In genomic region chr4:155868614-155869298, GRCm38 (mm10) we compare ENCODE assay signal across 8 mouse cellular contexts. TPM values are rescaled to one million over a fixed set of nuclear protein-coding genes. Genes with fewer than 3 reads are reported as not detected.
A peak's percentile ranks its signal among the peaks of the same experiment; 100 is the strongest.
DNase-seq lines count a peak whose midpoint lies in the region; ATAC-seq lines count a peak whose summit lies in the region.

No protein-coding gene starts in this region.

- no peaks in the 10 kb centered on the region for H3K27me3 ChIP-seq in neural tube, embryonic 11.5 days (ENCODE audit: control insufficient read depth, insufficient read depth, low read length)
- no peaks in the 10 kb centered on the region for H3K27me3 ChIP-seq in embryonic facial prominence, embryonic 15.5 days
- no peaks in the 10 kb centered on the region for H3K27me3 ChIP-seq in intestine, embryonic 14.5 days (replicated peaks; ENCODE audit: control insufficient read depth, insufficient read depth, low read length)
- no peaks in the 10 kb centered on the region for H3K27me3 ChIP-seq in liver, embryonic 15.5 days
- no peaks in the 10 kb centered on the region for H3K27me3 ChIP-seq in neural tube, embryonic 14.5 days (ENCODE audit: control insufficient read depth, insufficient read depth, low read length)

- peak overlapping the region; percentile 83 for H3K9ac ChIP-seq in neural tube, embryonic 11.5 days (ENCODE audit: low read length)
- peak overlapping the region; percentile 71 for H3K9ac ChIP-seq in embryonic facial prominence, embryonic 15.5 days
- H3K9ac ChIP-seq in intestine, embryonic 14.5 days (ENCODE audit: low read length): peak overlapping the region; percentile 66
- peak overlapping the region; percentile 77 for H3K9ac ChIP-seq in liver, embryonic 15.5 days
- peak overlapping the region; percentile 72 for H3K9ac ChIP-seq in neural tube, embryonic 14.5 days (replicated peaks; ENCODE audit: low read depth, low read length)

- no peaks in the 10 kb centered on the region for H3K9me3 ChIP-seq in neural tube, embryonic 11.5 days (ENCODE audit: control insufficient read depth, low read length)
- H3K9me3 ChIP-seq in embryonic facial prominence, embryonic 15.5 days (replicated peaks): no peaks in the 10 kb centered on the region
- H3K9me3 ChIP-seq in intestine, embryonic 14.5 days (ENCODE audit: control insufficient read depth, low read length): no peaks in the 10 kb centered on the region
- no peaks in the 10 kb centered on the region for H3K9me3 ChIP-seq in liver, embryonic 15.5 days (replicated peaks)
- H3K9me3 ChIP-seq in neural tube, embryonic 14.5 days (ENCODE audit: control insufficient read depth, low read length): no peaks in the 10 kb centered on the region

- 13% methylated on average over 22 of the region's 22 CpGs for WGBS in neural tube, embryonic 11.5 days
- WGBS in embryonic facial prominence, embryonic 15.5 days: 7% methylated on average over 22 of the region's 22 CpGs
- WGBS in intestine, embryonic 14.5 days: 8% methylated on average over 22 of the region's 22 CpGs
- WGBS in liver, embryonic 15.5 days (ENCODE audit: insufficient replicate concordance): 5% methylated on average over 22 of the region's 22 CpGs
- 12% methylated on average over 22 of the region's 22 CpGs for WGBS in neural tube, embryonic 14.5 days

- H3K4me3 ChIP-seq in neural tube, embryonic 11.5 days (ENCODE audit: low read depth, low read length): peak overlapping the region; percentile 75
- H3K4me3 ChIP-seq in embryonic facial prominence, embryonic 15.5 days (replicated peaks): peak overlapping the region; percentile 78
- peak overlapping the region; percentile 73 for H3K4me3 ChIP-seq in intestine, embryonic 14.5 days (ENCODE audit: low read depth, low read length)
- peak overlapping the region; percentile 91 for H3K4me3 ChIP-seq in liver, embryonic 15.5 days (replicated peaks)
- peak overlapping the region; percentile 69 for H3K4me3 ChIP-seq in neural tube, embryonic 14.5 days (ENCODE audit: low read depth, low read length)

- peaks cover 5% of the 10 kb centered on the region for H3K4me1 ChIP-seq in neural tube, embryonic 11.5 days (ENCODE audit: control insufficient read depth, insufficient read depth, low read length)
- peaks cover 26% of the 10 kb centered on the region for H3K4me1 ChIP-seq in embryonic facial prominence, embryonic 15.5 days
- peaks cover 17% of the 10 kb centered on the region for H3K4me1 ChIP-seq in intestine, embryonic 14.5 days (replicated peaks; ENCODE audit: control insufficient read depth, insufficient read depth, low read length)
- H3K4me1 ChIP-seq in liver, embryonic 15.5 days (replicated peaks): peaks cover 42% of the 10 kb centered on the region
- peaks cover 14% of the 10 kb centered on the region; the same call in 1 of the 2 replicates for H3K4me1 ChIP-seq in neural tube, embryonic 14.5 days (ENCODE audit: control insufficient read depth, insufficient read depth, low read length)

- ATAC-seq in neural tube, embryonic 11.5 days (ENCODE audit: insufficient read depth, low FRiP score, low TSS enrichment): no peak
- ATAC-seq in embryonic facial prominence, embryonic 15.5 days (ENCODE audit: insufficient number of reproducible peaks, low FRiP score, low TSS enrichment, low read depth): peak; percentile 23; the same call in 1 of the 2 replicates
- ATAC-seq in intestine, embryonic 14.5 days (replicated peaks; ENCODE audit: low FRiP score, low TSS enrichment, low read depth): peak; percentile 47
- ATAC-seq in liver, embryonic 15.5 days (ENCODE audit: insufficient read depth): peak; percentile 41
- peak; percentile 60 for ATAC-seq in neural tube, embryonic 14.5 days (ENCODE audit: low read depth)

- peaks cover 10% of the 10 kb centered on the region for H3K36me3 ChIP-seq in neural tube, embryonic 11.5 days (ENCODE audit: control insufficient read depth, insufficient read depth, low read length)
- H3K36me3 ChIP-seq in embryonic facial prominence, embryonic 15.5 days: peaks cover 47% of the 10 kb centered on the region
- H3K36me3 ChIP-seq in intestine, embryonic 14.5 days (ENCODE audit: control insufficient read depth, insufficient read depth, low read length): peaks cover 41% of the 10 kb centered on the region
- peaks cover 48% of the 10 kb centered on the region for H3K36me3 ChIP-seq in liver, embryonic 15.5 days (replicated peaks)
- H3K36me3 ChIP-seq in neural tube, embryonic 14.5 days (ENCODE audit: control insufficient read depth, insufficient read depth, low read length): peaks cover 27% of the 10 kb centered on the region

- DNase-seq in neural tube, embryonic 11.5 days (ENCODE audit: low spot score): no peak
- DNase-seq in neural tube, embryonic 10.5 days (ENCODE audit: extremely low spot score, low spot score): no peak
- no peak for DNase-seq in intestine, embryonic 14.5 days (ENCODE audit: low spot score)
- no peak for DNase-seq in spleen, postnatal 14 days (ENCODE audit: low spot score in 2 of 2)
- DNase-seq in retina, embryonic 14.5 days (ENCODE audit: low spot score): no peak

- peak overlapping the region; percentile 97 for H3K4me2 ChIP-seq in neural tube, embryonic 11.5 days (ENCODE audit: low read depth)
- H3K4me2 ChIP-seq in embryonic facial prominence, embryonic 15.5 days (replicated peaks): peak overlapping the region; percentile 93
- peak overlapping the region; percentile 88 for H3K4me2 ChIP-seq in intestine, embryonic 14.5 days (ENCODE audit: low read length)
- peak overlapping the region; percentile 97 for H3K4me2 ChIP-seq in liver, embryonic 15.5 days
- peak overlapping the region; percentile 89 for H3K4me2 ChIP-seq in neural tube, embryonic 14.5 days (ENCODE audit: low read depth, low read length)

- no peak overlapping the region for H3K27ac ChIP-seq in neural tube, embryonic 11.5 days (ENCODE audit: low read depth, low read length)
- H3K27ac ChIP-seq in embryonic facial prominence, embryonic 15.5 days (replicated peaks): peak overlapping the region; percentile 39; the same call in 1 of the 2 replicates
- H3K27ac ChIP-seq in intestine, embryonic 14.5 days (ENCODE audit: low read depth): no peak overlapping the region
- H3K27ac ChIP-seq in liver, embryonic 15.5 days (replicated peaks): peak overlapping the region; percentile 65; the same call in 1 of the 2 replicates
- no peak overlapping the region; the same call in 1 of the 2 replicates for H3K27ac ChIP-seq in neural tube, embryonic 14.5 days (ENCODE audit: low read depth, low read length)

RNA-seq across cellular contexts. Expression of gene Cptp, which starts 0.5 kb away (rescaled TPM):
- polyA plus RNA-seq in neural tube, embryonic 11.5 days (2014; fragmentation: Nextera tagmentation; extraction: Ambion mirVana): 23.4 and 28.3 TPM in 2 replicates
- polyA plus RNA-seq in embryonic facial prominence, embryonic 15.5 days (2015; fragmentation: Nextera tagmentation; extraction: Ambion mirVana): 18.0 and 20.1 TPM in 2 replicates
- polyA plus RNA-seq in intestine, embryonic 14.5 days (2014; fragmentation: Nextera tagmentation; extraction: Ambion mirVana): 20.5 and 21.4 TPM in 2 replicates
- 7.5 and 8.9 TPM in 2 replicates for polyA plus RNA-seq in liver, embryonic 15.5 days (2015; fragmentation: Nextera tagmentation; extraction: Ambion mirVana)
- polyA plus RNA-seq in neural tube, embryonic 14.5 days (2014; fragmentation: Nextera tagmentation; extraction: Ambion mirVana): 31.4 and 31.8 TPM in 2 replicates

RNA-seq across cellular contexts. Expression of gene Ints11, which starts 0.6 kb away (rescaled TPM):
- polyA plus RNA-seq in neural tube, embryonic 11.5 days (2014; fragmentation: Nextera tagmentation; extraction: Ambion mirVana): 89.7 and 95.0 TPM in 2 replicates
- 71.7 and 73.1 TPM in 2 replicates for polyA plus RNA-seq in embryonic facial prominence, embryonic 15.5 days (2015; fragmentation: Nextera tagmentation; extraction: Ambion mirVana)
- polyA plus RNA-seq in intestine, embryonic 14.5 days (2014; fragmentation: Nextera tagmentation; extraction: Ambion mirVana): 69.3 and 76.4 TPM in 2 replicates
- polyA plus RNA-seq in liver, embryonic 15.5 days (2015; fragmentation: Nextera tagmentation; extraction: Ambion mirVana): 34.3 and 37.6 TPM in 2 replicates
- 74.9 and 75.8 TPM in 2 replicates for polyA plus RNA-seq in neural tube, embryonic 14.5 days (2014; fragmentation: Nextera tagmentation; extraction: Ambion mirVana)

RNA-seq across cellular contexts. Expression of gene Tas1r3, which starts 5.6 kb away (rescaled TPM):
- polyA plus RNA-seq in neural tube, embryonic 11.5 days (2014; fragmentation: Nextera tagmentation; extraction: Ambion mirVana): 0.45 and 0.48 TPM in 2 replicates
- polyA plus RNA-seq in embryonic facial prominence, embryonic 15.5 days (2015; fragmentation: Nextera tagmentation; extraction: Ambion mirVana): 0.48 and 0.56 TPM in 2 replicates
- polyA plus RNA-seq in intestine, embryonic 14.5 days (2014; fragmentation: Nextera tagmentation; extraction: Ambion mirVana): 0.38 and 0.43 TPM in 2 replicates
- 0.08 and 0.15 TPM in 2 replicates for polyA plus RNA-seq in liver, embryonic 15.5 days (2015; fragmentation: Nextera tagmentation; extraction: Ambion mirVana)
- 0.45 and 0.47 TPM in 2 replicates for polyA plus RNA-seq in neural tube, embryonic 14.5 days (2014; fragmentation: Nextera tagmentation; extraction: Ambion mirVana)

RNA-seq across cellular contexts. Expression of gene Dvl1, which starts 21.6 kb away (rescaled TPM):
- polyA plus RNA-seq in neural tube, embryonic 11.5 days (2014; fragmentation: Nextera tagmentation; extraction: Ambion mirVana): 14.2 and 15.1 TPM in 2 replicates
- 10.0 and 12.2 TPM in 2 replicates for polyA plus RNA-seq in embryonic facial prominence, embryonic 15.5 days (2015; fragmentation: Nextera tagmentation; extraction: Ambion mirVana)
- 7.3 and 7.8 TPM in 2 replicates for polyA plus RNA-seq in intestine, embryonic 14.5 days (2014; fragmentation: Nextera tagmentation; extraction: Ambion mirVana)
- 5.0 and 6.9 TPM in 2 replicates for polyA plus RNA-seq in liver, embryonic 15.5 days (2015; fragmentation: Nextera tagmentation; extraction: Ambion mirVana)
- 14.0 and 16.1 TPM in 2 replicates for polyA plus RNA-seq in neural tube, embryonic 14.5 days (2014; fragmentation: Nextera tagmentation; extraction: Ambion mirVana)

RNA-seq across cellular contexts. Expression of gene Pusl1, which starts 22.8 kb away (rescaled TPM):
- 37.5 and 42.2 TPM in 2 replicates for polyA plus RNA-seq in neural tube, embryonic 11.5 days (2014; fragmentation: Nextera tagmentation; extraction: Ambion mirVana)
- 62.6 and 63.6 TPM in 2 replicates for polyA plus RNA-seq in embryonic facial prominence, embryonic 15.5 days (2015; fragmentation: Nextera tagmentation; extraction: Ambion mirVana)
- 55.6 and 55.9 TPM in 2 replicates for polyA plus RNA-seq in intestine, embryonic 14.5 days (2014; fragmentation: Nextera tagmentation; extraction: Ambion mirVana)
- polyA plus RNA-seq in liver, embryonic 15.5 days (2015; fragmentation: Nextera tagmentation; extraction: Ambion mirVana): 14.3 and 15.6 TPM in 2 replicates
- 53.4 and 57.4 TPM in 2 replicates for polyA plus RNA-seq in neural tube, embryonic 14.5 days (2014; fragmentation: Nextera tagmentation; extraction: Ambion mirVana)

Comparison
In these comparisons a context has a peak if more than half of its experiments do, and no peak if none do; other contexts are left out.
1. H3K27ac ChIP-seq: peak in embryonic facial prominence, embryonic 15.5 days (single experiment) and liver, embryonic 15.5 days (single experiment); none in neural tube, embryonic 11.5 days (single experiment), intestine, embryonic 14.5 days (single experiment) and neural tube, embryonic 14.5 days (single experiment).
2. Peak in every context shown above with its lines, with median percentiles within 50 percentile points of each other: H3K4me2 ChIP-seq, H3K4me3 ChIP-seq and H3K9ac ChIP-seq.